Mouse (Mus musculus): ENCODE results near the gene Clec16a.

Clec16a gene

GRCm38 (mm10) chr16:10534567-10534966, 10.6 kb upstream of the Clec16a start:
- DNase-seq (ENCODE audit: low spot score in 2 of 2): no peak

- DNase-seq (ENCODE audit: low spot score in 2 of 2): no peak
Measured at GRCm38 (mm10) chr16:10536323-10536722, 8.8 kb upstream of the Clec16a start.

GRCm38 (mm10) chr16:10536961-10537360, 8.2 kb upstream of the Clec16a start:
- no peak for DNase-seq (ENCODE audit: low spot score in 2 of 2)

GRCm38 (mm10) chr16:10540763-10541597, 4.2 kb upstream of the Clec16a start:
- DNase-seq (ENCODE audit: low spot score in 2 of 2): no peak

GRCm38 (mm10) chr16:10541598-10541930, 3.6 kb upstream of the Clec16a start:
- peak in 1 of 2 experiments; percentile 44 for DNase-seq (ENCODE audit: low spot score in 2 of 2)

- DNase-seq (ENCODE audit: low spot score in 2 of 2): no peak
Measured at GRCm38 (mm10) chr16:10542266-10542665, 2.9 kb upstream of the Clec16a start.

GRCm38 (mm10) chr16:10542698-10543365, 2.3 kb upstream of the Clec16a start, which contains the start of gene Dexi:
TSS of gene Dexi (minus strand) at chr16:10543054.
- peak; percentile 95 to 97 for DNase-seq (ENCODE audit: low spot score in 2 of 2)

GRCm38 (mm10) chr16:10546865-10547264, 1.7 kb downstream of the Clec16a start:
- no peak for DNase-seq (ENCODE audit: low spot score in 2 of 2)

- no peak for DNase-seq (ENCODE audit: low spot score in 2 of 2)
Measured at GRCm38 (mm10) chr16:10548938-10549337, 3.8 kb downstream of the Clec16a start.

- no peak for DNase-seq (ENCODE audit: low spot score in 2 of 2)
Measured at GRCm38 (mm10) chr16:10549600-10549999, 4.5 kb downstream of the Clec16a start.

GRCm38 (mm10) chr16:10551592-10551991, 6.5 kb downstream of the Clec16a start:
- no peak for DNase-seq (ENCODE audit: low spot score in 2 of 2)

GRCm38 (mm10) chr16:10553858-10554257, 8.7 kb downstream of the Clec16a start:
- no peak for DNase-seq (ENCODE audit: low spot score in 2 of 2)

GRCm38 (mm10) chr16:10559991-10560390, 14.9 kb downstream of the Clec16a start:
- peak in 1 of 2 experiments; percentile 49 for DNase-seq (ENCODE audit: low spot score in 2 of 2)

- DNase-seq (ENCODE audit: low spot score in 2 of 2): peak; percentile 71 to 74
Measured at GRCm38 (mm10) chr16:10565278-10565885, 20.2 kb downstream of the Clec16a start.

GRCm38 (mm10) chr16:10567153-10567552, 22.0 kb downstream of the Clec16a start:
- no peak for DNase-seq (ENCODE audit: low spot score in 2 of 2)

GRCm38 (mm10) chr16:10569809-10570395, 24.8 kb downstream of the Clec16a start:
- no peak for DNase-seq (ENCODE audit: low spot score in 2 of 2)

GRCm38 (mm10) chr16:10570708-10571107, 25.6 kb downstream of the Clec16a start:
- peak; percentile 70 to 74 for DNase-seq (ENCODE audit: low spot score in 2 of 2)

- DNase-seq (ENCODE audit: low spot score in 2 of 2): no peak
Measured at GRCm38 (mm10) chr16:10571820-10572219, 26.7 kb downstream of the Clec16a start.

- no peak for DNase-seq (ENCODE audit: low spot score in 2 of 2)
Measured at GRCm38 (mm10) chr16:10574936-10575335, 29.8 kb downstream of the Clec16a start.

GRCm38 (mm10) chr16:10575915-10576314, 30.8 kb downstream of the Clec16a start:
- no peak for DNase-seq (ENCODE audit: low spot score in 2 of 2)

- DNase-seq (ENCODE audit: low spot score in 2 of 2): no peak
Measured at GRCm38 (mm10) chr16:10577548-10577947, 32.4 kb downstream of the Clec16a start.

- no peak for DNase-seq (ENCODE audit: low spot score in 2 of 2)
Measured at GRCm38 (mm10) chr16:10578376-10578775, 33.2 kb downstream of the Clec16a start.
